In the genomic region with DNA sequence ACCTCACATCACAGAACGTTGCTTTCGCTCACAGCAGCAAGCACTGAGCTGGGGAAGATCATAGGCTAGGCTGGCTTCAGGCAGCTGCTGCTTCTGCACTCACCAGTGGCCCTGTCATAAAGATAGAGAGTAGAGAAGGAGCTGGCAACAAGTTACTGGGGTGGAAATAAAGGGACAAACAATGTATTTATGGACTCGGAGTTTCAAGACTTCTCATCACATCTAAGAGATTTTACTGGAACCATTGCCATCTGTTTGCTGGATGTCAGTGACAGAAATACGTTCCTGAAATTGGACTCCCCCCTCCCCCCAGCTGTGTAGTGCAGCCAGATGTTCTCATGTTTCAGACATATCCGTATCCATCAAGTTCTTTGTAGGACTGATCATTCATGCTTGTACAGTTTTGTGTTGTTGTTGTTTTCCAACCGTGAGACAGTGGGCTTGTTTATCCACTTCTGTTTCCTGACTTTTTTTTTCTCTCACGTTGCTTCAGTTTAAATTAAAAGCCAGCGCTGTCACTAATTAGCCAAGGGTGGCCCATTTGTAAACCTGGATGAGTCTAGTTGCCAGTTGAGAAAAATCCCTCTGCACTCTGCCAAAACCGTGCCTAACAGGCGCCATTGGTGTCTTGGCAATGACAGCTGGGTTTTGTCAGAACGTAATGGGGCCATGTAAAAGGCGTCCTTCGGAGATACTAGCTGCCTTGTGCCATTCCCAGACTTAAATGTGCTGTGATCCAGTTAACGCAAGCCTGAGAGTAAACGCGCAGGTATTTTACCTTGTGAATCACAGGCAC, we compare ENCODE assay signal across 13 mouse cellular contexts.
DNase-seq lines count a peak whose midpoint lies in the region; ATAC-seq and TF ChIP-seq lines count a peak whose summit lies in the region.
"Had no signal": no experiment of that assay in that cellular context is flagged by ENCODE, and none has a peak within 500 bp of the region (broad histone marks: within the 10 kb centered on the region; RNA-seq: fewer than 3 reads in every experiment).

No protein-coding gene starts in this region.

- peaks cover 7% of the 10 kb centered on the region; the same call in 1 of the 2 replicates for H3K4me1 ChIP-seq in lung, embryonic 15.5 days
- H3K4me1 ChIP-seq in kidney, adult 2 months (ENCODE audit: control insufficient read depth, insufficient read depth, low read length), result peaks cover 3% of the 10 kb centered on the region; the same call in 1 of the 2 replicates
- peaks cover 20% of the 10 kb centered on the region for H3K4me1 ChIP-seq in limb, embryonic 14.5 days (ENCODE audit: control insufficient read depth, insufficient read depth, low read length)
- no peaks in the 10 kb centered on the region; the same call in 1 of the 2 replicates for H3K4me1 ChIP-seq in forebrain, embryonic 16.5 days (replicated peaks; ENCODE audit: control insufficient read depth, insufficient read depth, low read length)
- H3K4me1 ChIP-seq: forebrain, embryonic 13.5 days; liver, embryonic 12.5 days had no signal

- H3K9ac ChIP-seq in lung, embryonic 15.5 days, result no peak overlapping the region
- H3K9ac ChIP-seq in limb, embryonic 14.5 days (ENCODE audit: low read depth, low read length, severe bottlenecking), result no peak overlapping the region
- no peak overlapping the region for H3K9ac ChIP-seq in forebrain, embryonic 16.5 days (replicated peaks; ENCODE audit: low read depth, low read length)
- H3K9ac ChIP-seq: forebrain, embryonic 13.5 days; liver, embryonic 12.5 days had no signal

- 37% methylated on average over 16 of the region's 16 CpGs for WGBS in lung, embryonic 15.5 days
- 25% methylated on average over 16 of the region's 16 CpGs for WGBS in kidney, adult 2 months
- 37% methylated on average over 16 of the region's 16 CpGs for WGBS in limb, embryonic 14.5 days
- 50% methylated on average over 16 of the region's 16 CpGs for WGBS in forebrain, embryonic 16.5 days

- peak; percentile 86 for ATAC-seq in lung, embryonic 15.5 days (ENCODE audit: borderline replicate concordance, extremely low read depth, low FRiP score, low TSS enrichment)
- peak; percentile 50; the same call in 1 of the 2 replicates for ATAC-seq in limb, embryonic 14.5 days (ENCODE audit: low FRiP score, low read depth)
- ATAC-seq in forebrain, embryonic 16.5 days, result no peak
- ATAC-seq: forebrain, embryonic 13.5 days; inflammation-experienced regulatory T-cells, adult 6 months; liver, embryonic 12.5 days had no signal

- TF ChIP-seq CTCF in kidney, adult 2 months (conservative IDR thresholded peaks at IDR 0.05; ENCODE audit: insufficient read depth, insufficient read length, low read depth, low read length), result no peak

- H3K4me3 ChIP-seq in lung, embryonic 15.5 days, result no peak overlapping the region
- H3K4me3 ChIP-seq in kidney, adult 2 months (ENCODE audit: insufficient read depth, low read depth, low read length), result no peak overlapping the region
- no peak overlapping the region for H3K4me3 ChIP-seq in limb, embryonic 14.5 days (replicated peaks; ENCODE audit: low read length)
- H3K4me3 ChIP-seq in forebrain, embryonic 16.5 days (replicated peaks; ENCODE audit: low read length), result no peak overlapping the region
- H3K4me3 ChIP-seq: forebrain, embryonic 13.5 days; liver, embryonic 12.5 days had no signal

- peak overlapping the region; percentile 25 for H3K4me2 ChIP-seq in lung, embryonic 15.5 days
- no peak overlapping the region for H3K4me2 ChIP-seq in limb, embryonic 14.5 days (replicated peaks; ENCODE audit: low read depth, low read length, severe bottlenecking)
- H3K4me2 ChIP-seq in forebrain, embryonic 16.5 days (ENCODE audit: low read length), result no peak overlapping the region
- H3K4me2 ChIP-seq: forebrain, embryonic 13.5 days; liver, embryonic 12.5 days had no signal

- H3K27ac ChIP-seq in lung, embryonic 15.5 days, result peak overlapping the region; percentile 62
- no peak overlapping the region for H3K27ac ChIP-seq in kidney, adult 2 months (ENCODE audit: insufficient read depth, low read depth, low read length)
- no peak overlapping the region; the same call in 1 of the 2 replicates for H3K27ac ChIP-seq in limb, embryonic 14.5 days (replicated peaks; ENCODE audit: low read depth, low read length)
- no peak overlapping the region for H3K27ac ChIP-seq in forebrain, embryonic 16.5 days (ENCODE audit: low read length)
- H3K27ac ChIP-seq: forebrain, embryonic 13.5 days; liver, embryonic 12.5 days had no signal

- H3K9me3 ChIP-seq in lung, embryonic 15.5 days, result no peaks in the 10 kb centered on the region
- H3K9me3 ChIP-seq in limb, embryonic 14.5 days (ENCODE audit: control insufficient read depth, low read length), result no peaks in the 10 kb centered on the region
- H3K9me3 ChIP-seq in forebrain, embryonic 16.5 days (ENCODE audit: control insufficient read depth, low read length), result no peaks in the 10 kb centered on the region
- H3K9me3 ChIP-seq: forebrain, embryonic 13.5 days; liver, embryonic 12.5 days had no signal

- TF ChIP-seq POLR2A in kidney, adult 2 months (IDR thresholded peaks at IDR 0.05; ENCODE audit: low read depth, low read length), result no peak
- TF ChIP-seq POLR2A in limb, embryonic 14.5 days (IDR thresholded peaks at IDR 0.05; ENCODE audit: borderline replicate concordance, extremely low read depth, insufficient read depth, insufficient read length), result no peak

- no peaks in the 10 kb centered on the region for H3K36me3 ChIP-seq in lung, embryonic 15.5 days
- H3K36me3 ChIP-seq in kidney, adult 2 months (ENCODE audit: control insufficient read depth, insufficient read depth, low read length), result no peaks in the 10 kb centered on the region
- no peaks in the 10 kb centered on the region for H3K36me3 ChIP-seq in limb, embryonic 14.5 days (ENCODE audit: control insufficient read depth, insufficient read depth, low read length)
- no peaks in the 10 kb centered on the region for H3K36me3 ChIP-seq in forebrain, embryonic 16.5 days (ENCODE audit: control insufficient read depth, insufficient read depth)
- H3K36me3 ChIP-seq: liver, embryonic 12.5 days had no signal

- no peak for DNase-seq in lung, adult 18-20 months
- peak; percentile 7 for DNase-seq in embryo, embryonic 9.5 days (ENCODE audit: extremely low spot score)
- peak; percentile 42 for DNase-seq in kidney, adult 2 months
- DNase-seq in limb, embryonic 14.5 days (ENCODE audit: low spot score), result peak; percentile 60
- DNase-seq in spleen, postnatal 4 days (ENCODE audit: low spot score in 2 of 2), result no peak
- DNase-seq in layer of hippocampus, postnatal 36 days, result no peak
- DNase-seq: heart, postnatal 10 days; midbrain, embryonic 14.5 days had no signal

- no peaks in the 10 kb centered on the region for H3K27me3 ChIP-seq in lung, embryonic 15.5 days
- H3K27me3 ChIP-seq in kidney, adult 2 months (replicated peaks; ENCODE audit: control insufficient read depth, insufficient read depth, low read length), result no peaks in the 10 kb centered on the region
- H3K27me3 ChIP-seq in limb, embryonic 14.5 days (ENCODE audit: control insufficient read depth, insufficient read depth, low read length), result no peaks in the 10 kb centered on the region
- no peaks in the 10 kb centered on the region for H3K27me3 ChIP-seq in forebrain, embryonic 16.5 days (replicated peaks; ENCODE audit: control insufficient read depth, insufficient read depth, low read length)
- H3K27me3 ChIP-seq: forebrain, embryonic 13.5 days; liver, embryonic 12.5 days had no signal

Comparison
In these comparisons a context has a peak if more than half of its experiments do, and no peak if none do; other contexts are left out.
1. DNase-seq: peak in embryo, embryonic 9.5 days (single experiment), kidney, adult 2 months (single experiment) and limb, embryonic 14.5 days (single experiment); none in lung, adult 18-20 months (0 of 2), spleen, postnatal 4 days (0 of 2) and layer of hippocampus, postnatal 36 days (0 of 2).